Mouse (Mus musculus): ENCODE results near the gene Tmem117.

DNA sequence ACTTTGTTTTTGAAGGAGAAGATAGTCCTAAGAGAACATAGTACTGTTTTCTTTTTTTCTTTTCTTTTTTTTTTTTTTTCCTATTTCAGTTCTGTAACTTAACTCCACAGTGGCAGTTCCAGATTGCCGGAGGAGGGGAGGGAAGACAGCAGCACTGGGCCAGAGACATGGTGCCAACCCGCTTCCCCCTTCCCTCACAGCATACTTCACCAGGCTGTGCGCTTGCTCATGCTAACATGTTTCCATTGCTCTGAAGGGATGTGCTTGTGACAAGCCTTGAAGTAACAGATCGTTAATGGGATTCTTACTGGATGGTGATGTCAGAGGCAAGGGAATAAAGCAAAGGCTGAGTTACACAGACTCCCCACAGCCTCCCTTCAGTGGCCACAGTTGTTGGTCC, 256.0 kb downstream of the Tmem117 start:
- TF ChIP-seq CTCF (IDR thresholded peaks at IDR 0.05; ENCODE audit: borderline replicate concordance, insufficient read depth, low read depth, low read length), result no peak
- no peak for TF ChIP-seq POLR2A (IDR thresholded peaks at IDR 0.05; ENCODE audit: borderline replicate concordance, insufficient read depth, low read length)

Measured in cerebellum, adult 2 months (tissue).